Mouse (Mus musculus): ENCODE measurements around the gene Rab11fip2.

Rab11fip2 gene

DNA sequence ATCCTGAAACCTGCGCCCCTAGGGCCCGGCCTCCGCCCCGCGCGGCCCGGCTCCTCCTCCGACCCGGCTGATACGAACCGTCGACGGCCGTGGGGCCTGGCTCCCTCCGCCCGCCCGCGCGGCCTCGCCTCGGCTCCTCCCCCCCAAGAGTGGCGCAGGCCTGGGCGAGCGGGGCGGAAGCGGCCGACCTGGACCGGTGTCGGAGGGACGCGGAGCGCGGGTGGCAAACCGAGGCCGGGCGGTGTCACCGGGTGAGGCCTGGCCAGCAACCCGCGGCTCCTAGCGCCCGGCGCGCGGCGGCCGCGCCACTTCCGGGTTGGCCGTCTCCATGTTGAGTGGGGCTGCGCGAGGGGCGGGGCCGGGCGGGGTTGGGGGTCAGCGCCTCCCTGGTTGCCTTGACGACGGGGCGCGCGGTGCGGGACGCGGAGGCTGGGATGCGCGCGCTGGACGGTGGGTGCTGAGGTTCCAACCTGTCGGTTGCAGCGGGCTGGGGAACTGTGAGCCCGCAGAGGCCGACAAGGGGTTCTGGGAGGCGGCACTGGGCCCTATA is at the start of gene Rab11fip2:
Rab11fip2 (minus strand) TSS at position 333 of the 550 bp plus-strand sequence.
- peak; percentile 81 for DNase-seq (ENCODE audit: low spot score)

DNA sequence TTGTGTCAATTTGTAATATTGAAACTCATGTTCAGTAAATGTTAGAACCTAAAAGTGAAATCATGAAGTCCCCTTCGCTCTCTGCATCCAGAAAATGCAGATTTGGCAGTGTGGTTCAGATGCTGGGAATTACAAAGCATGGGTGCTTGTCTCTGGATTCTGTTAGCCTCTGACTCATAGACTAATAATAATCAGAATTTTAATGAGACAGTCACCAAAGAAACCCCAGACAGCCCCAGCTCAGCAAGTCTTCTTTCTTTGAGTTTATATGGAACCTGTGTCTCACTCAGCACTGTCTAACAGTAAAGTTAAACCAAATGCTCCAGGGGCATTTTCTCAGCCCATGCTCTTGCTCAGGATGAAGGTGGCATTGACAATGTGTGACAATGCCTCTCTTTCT is 38.1 kb upstream of the Rab11fip2 start:
- DNase-seq (ENCODE audit: low spot score): no peak

DNA sequence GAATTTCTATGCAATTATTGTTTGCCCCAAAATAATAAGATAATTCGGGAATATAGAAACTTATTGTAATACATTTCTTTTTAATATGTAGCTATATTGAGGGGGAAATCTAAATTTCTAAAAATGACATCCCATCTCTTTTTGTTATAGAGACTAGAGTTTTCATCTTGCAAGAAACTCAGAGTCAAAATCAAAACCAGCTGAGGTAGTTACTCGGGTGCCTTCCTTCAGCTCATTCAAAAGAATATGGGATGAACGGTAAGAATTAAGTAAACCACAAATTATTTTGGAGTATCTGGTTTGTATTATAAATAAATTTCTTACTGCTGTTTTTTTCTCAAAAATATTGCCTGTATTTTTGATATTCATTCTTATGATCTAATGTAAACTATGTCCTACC is 11.5 kb upstream of the Rab11fip2 start:
- DNase-seq (ENCODE audit: low spot score): no peak

DNA sequence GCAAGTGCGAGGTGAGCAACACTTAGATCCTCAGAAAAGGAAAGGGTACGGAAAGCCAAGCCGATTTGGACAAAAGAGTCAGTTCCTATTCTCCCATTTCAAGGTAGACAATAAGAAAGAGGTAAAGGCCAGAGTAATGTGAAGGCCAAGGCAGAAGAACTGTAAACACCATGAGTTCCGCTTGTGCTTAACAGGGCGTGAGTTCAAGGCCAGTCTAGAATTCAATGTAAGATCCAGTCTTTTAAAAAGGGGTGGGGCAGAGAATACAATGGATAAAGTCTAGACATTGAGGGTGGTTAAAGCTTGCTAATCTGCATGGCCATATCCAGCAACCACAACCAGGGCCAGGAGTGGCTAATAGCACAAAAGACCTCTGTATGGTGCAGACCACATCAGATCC is 6.3 kb upstream of the Rab11fip2 start:
- no peak for DNase-seq (ENCODE audit: low spot score)

DNA sequence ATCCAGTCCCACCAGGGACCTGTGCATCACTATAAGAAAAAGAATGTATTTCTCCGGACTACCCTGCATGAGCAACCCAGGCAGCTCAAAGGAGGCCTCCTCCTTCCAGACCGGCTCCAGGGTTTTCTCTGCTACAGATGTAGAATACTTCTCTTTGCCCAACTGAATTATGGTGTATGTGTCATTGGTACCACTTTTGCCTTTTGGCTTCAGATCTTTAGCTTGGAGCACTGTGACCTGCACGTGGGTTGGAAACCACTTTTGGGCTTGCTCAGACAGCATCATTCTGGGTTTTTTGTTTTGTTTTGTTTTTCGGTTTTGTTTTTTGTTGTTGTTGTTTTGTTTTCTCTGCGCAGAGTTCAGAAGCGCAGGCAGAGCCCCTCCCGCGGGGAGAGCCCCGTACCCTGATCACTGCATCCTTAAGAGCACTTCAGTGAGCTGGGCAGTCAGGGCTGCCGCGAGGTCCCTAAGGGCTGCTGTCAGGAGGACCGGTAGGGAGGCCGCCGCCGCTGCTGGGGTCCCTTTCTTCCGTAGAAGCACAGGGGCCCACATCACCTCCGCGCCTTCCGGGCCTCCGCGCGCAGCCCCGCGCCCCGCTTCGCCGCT is 635 bp downstream of the Rab11fip2 start:
- no peak for DNase-seq (ENCODE audit: low spot score)

DNA sequence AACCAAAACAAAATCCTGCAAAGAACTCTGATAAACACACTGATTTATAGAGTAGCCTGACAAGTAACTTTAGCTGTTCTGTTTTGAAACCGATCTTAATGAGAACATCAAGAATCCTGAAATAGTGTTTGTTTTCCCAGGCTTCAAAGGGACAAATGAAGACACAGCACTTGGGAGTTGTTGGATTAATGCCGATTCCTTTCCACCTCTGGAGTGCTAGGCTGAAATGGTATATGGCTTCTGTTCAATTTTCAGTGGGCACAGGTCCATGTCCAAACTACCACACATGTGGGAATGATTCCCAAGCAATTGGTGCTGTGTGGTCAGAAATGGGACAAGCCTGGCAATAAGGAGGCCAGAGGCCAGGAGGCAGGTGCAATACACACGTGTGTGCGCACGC is 3.7 kb downstream of the Rab11fip2 start:
- no peak for DNase-seq (ENCODE audit: low spot score)

DNA sequence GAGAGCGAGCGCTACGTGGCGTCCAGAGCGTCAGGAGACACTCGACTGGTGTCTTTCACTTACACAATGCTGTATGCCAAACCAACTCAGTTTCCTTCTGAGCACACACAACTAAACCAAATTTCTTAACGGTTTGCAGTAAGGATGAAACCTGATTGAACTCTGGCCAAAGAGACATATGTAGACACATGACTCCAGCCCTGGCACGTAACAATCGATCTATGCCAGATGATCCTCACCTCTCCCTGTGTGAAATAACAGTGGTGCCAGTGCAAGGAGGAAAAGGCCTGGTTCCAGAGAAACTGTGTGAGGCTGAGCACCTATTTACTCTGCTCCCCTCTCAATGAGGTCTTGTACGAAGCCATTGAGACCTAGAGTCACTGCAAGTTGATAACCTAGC is 11.4 kb downstream of the Rab11fip2 start:
- no peak for DNase-seq (ENCODE audit: low spot score)

DNA sequence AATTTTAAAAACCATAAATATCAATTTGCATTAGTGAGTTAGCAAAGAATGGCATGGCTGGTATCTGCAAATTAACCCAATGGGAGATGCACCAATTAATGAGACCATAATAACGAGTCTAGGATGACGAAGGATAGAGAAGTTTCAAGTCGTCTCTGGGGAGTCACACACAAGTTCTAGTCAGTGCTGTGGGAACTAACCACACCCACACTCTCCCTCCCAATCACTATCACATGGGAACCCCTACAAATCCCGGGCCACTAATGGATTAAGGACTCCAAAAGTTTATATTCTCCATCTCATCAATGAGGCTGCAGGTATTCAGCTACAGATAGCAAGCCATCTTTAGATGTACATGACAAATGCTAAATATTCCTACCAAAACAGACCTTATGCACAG is 14.8 kb downstream of the Rab11fip2 start:
- no peak for DNase-seq (ENCODE audit: low spot score)

DNA sequence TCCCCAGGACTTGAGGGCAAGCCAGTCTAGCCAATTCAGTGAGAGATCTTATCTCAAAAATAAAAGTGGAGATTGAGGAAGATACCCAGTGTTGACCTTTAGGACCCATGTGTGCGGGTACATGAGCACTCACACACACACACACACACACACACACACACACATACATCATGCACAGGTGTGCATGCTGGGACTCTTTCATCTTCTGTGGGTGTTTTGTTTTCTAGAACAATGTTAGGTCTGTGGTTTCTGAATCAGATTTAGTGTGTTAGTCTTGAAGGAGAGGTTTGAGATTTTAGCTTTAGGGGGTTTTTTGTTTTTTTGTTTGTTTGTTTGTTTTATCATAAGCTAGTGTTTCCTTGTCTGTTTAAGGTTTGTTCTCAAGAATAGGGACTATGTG is 17.3 kb downstream of the Rab11fip2 start:
- DNase-seq (ENCODE audit: low spot score): no peak

DNA sequence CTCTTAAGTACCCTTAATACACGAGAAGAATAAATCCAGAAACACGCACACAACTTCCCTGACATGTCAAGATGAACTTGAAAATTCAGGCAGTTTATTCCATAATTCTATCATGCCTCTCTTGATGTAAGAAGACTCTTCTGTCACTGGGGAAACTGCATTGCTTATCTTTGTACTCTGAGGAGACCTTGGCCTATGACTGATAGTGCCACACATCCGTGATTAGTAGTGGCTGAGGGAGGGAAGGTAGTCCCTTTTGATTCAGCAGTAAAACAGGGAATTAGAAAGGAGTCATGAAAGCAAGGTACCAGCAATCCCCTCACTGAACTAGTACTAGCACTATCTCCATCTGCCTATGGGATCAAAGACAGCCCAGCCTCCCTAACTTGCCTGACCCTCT is 22.6 kb downstream of the Rab11fip2 start:
- no peak for DNase-seq (ENCODE audit: low spot score)

DNA sequence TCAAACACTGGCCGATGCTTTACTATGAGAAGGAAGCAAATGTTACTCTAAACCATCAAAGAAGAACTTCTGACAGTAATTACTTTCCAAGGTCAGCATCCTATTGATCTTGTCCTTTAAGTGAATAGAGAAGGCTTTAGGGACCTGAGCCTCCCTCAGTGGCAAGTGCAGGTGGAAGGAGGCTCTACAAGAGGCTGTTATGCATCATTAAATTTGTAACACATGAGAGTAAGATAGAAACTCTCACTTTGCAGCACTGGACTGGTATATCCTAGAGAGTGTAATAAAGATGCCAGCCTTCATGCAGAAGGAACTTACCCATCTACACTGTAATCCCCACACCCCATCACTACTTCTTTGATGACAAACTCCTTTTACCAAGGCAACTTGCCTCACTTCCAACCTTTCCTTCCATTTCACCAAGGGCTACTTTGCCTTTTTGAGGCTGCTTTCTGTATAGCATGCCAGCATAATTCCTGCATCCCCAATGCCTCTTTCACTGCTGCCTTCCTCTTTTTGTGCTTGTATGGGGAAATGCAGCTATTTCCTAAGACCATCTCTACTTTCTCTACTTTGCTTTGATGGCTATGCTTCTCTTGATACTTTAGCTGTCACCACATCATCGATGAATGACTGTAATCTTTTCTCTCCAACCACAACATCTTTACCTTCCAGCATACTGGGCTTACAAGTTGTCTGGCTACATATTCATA is 25.4 kb downstream of the Rab11fip2 start:
- no peak for DNase-seq (ENCODE audit: low spot score)

DNA sequence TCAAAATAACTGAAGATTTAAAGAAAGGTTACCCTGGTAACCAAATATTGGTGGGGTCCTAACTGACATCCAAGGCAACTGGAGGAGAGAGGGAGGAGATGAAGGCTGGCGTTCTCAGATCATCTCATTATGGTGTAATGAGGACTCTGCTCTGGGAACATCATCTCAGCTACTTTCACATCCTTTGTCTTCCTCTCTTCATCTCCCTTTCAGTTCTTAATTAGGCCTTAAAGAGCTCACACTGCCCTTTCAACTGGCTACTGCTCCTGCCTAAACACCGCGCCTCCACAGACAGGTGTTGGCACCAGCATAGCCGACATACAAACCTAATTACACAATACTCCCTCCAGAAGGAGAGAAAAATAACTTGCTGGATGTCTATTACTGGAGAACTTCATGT is 31.9 kb downstream of the Rab11fip2 start:
- no peak for DNase-seq (ENCODE audit: low spot score)

DNA sequence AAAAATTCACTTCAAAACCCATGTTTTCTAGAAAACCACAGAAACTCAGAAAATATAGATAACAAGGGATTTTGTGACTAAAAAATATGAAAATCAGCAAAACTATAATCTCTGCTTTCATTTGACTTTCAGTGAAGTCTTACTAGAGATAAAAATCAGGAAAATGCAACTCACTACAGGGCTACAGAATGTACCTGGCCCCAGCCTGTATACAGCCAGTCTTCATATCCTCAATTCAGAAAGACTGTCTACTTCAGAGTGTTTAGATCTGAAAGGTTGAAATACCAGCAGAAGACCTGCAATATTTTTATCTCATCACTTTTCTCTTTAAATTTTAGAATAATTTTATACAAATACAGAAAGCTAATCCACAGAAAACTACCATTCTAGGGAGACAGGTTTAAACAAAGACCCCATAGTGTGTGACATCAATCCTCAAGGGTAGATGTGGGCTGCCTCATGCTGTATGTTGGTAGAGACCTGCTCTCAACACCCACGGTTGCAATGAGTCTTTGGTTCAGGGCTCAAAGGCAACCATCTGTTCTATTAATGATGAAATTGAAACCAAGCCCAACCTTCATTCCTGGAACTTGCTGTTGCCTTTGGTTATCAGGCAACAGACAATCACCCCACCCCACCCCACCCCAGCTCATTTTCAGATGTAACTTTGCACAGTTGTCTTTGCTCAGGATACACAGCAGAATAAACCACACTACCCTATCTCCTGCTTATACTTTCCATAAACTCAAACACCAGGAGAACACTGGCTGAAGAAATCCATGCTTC is 38.0 kb downstream of the Rab11fip2 start:
- no peak for DNase-seq (ENCODE audit: low spot score)

DNA sequence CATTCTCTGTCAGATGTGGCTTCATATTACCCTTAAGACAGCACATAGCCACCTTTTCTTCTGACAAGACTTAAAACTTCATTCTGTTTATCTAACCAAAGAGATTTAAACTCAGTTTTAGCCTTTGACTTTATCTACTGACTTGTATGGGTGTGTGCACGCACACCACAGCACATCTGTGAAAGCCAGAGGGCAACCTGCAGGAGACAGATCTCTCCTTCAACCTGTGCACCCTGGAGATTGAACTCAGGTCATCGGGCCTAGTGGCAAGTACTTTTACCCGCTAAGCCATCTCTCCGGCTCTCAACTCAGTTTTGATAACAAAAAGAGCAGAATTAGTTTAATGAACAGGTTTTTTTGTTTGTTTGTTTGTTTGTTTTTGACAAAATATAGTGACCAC is 43.5 kb downstream of the Rab11fip2 start:
- DNase-seq (ENCODE audit: low spot score): no peak

DNA sequence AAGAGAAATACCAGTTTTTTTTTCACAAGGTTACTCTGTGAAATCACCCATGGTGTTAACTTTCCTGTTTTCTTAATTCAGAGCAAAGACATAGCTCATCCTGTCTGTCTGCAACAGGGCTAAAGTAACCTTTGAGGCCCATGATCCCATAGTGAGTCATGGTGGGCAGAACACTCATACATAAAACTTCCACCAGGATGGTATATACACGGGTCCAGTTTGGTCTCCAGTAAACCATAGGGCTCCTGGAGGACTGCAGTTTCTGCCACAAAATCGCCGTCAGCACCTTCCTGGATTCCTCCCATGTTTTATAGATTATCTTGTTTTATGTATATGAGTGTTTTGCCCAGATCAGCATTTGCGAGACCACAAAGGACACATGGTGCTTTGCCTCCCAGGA is 45.2 kb downstream of the Rab11fip2 start:
- DNase-seq (ENCODE audit: low spot score): no peak

DNA sequence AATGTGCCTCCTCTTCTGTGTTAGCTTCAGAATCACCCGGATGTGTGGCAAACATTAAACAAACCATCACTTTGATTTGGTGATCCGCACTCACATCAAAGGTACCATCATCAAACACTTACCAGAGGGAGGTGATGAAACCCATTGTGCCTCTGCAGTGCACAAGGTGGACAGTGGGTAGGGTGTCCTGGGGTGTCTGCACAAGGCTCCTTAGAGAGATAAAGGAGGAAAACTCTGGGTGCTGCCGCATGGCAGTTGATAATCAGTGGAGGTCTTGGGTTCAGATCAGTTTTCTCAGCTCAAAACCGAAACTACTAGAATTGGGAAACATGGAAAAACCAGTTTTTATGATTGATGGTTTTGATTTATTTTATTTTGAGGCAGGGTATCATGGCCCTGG is 54.1 kb downstream of the Rab11fip2 start:
- DNase-seq (ENCODE audit: low spot score): no peak

DNA sequence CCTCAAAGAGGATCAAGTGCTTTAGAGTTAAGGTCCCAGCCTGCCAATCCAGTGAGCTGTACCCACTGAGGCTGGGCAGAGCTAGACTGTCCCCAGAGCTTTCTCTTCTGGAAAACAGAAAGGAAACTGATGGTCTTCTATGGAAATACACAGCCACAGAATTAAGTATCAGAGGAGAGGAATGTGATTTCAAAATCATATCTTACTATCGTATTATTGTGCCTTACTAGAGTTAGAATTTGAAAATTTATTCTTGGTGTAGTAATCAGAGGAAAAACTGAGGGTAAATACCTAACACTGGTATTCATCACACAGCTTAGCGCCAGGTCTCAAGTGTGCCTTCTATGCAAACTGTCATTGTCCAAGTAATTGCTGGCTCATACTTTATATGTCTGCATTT is 54.6 kb downstream of the Rab11fip2 start:
- DNase-seq (ENCODE audit: low spot score): no peak

DNA sequence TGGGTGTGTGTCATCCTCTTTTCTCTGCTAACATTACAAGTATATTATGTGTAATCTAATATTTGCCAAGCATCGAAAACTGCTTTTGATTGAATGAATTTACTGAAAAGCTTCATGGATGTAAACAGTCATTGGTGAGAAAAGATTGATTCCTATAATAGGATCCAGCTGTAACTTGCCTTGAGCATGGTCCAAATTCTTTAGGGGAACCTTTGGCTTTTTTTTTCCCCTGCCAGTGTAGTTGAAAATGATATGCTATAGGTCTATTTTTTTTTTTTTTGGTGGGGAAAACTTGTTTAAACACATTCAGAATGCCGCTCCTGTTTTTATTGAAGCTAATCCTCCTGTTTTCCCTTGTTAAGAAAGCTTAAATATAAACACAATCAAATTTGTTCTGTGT is 55.6 kb downstream of the Rab11fip2 start:
- DNase-seq (ENCODE audit: low spot score): no peak

DNA sequence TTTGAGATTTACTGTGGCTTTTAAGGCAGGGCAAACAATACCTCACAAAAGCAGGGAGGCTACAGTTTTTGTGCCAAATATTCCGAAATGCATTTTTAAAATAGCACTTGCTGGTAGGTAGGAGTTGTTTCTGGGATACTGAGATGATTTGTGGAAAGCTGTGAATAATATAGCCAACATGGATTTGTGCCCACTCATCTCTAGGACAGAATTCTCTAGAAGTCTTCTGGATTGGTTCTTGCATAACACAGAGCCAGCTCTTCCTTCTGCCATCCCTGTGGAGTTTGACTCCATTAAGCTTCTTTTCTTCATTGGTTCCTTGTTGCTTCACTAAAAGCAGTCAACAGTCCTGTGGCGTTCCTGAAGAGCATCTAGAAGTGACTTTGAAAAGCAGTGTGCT is 58.2 kb downstream of the Rab11fip2 start:
- no peak for DNase-seq (ENCODE audit: low spot score)

DNA sequence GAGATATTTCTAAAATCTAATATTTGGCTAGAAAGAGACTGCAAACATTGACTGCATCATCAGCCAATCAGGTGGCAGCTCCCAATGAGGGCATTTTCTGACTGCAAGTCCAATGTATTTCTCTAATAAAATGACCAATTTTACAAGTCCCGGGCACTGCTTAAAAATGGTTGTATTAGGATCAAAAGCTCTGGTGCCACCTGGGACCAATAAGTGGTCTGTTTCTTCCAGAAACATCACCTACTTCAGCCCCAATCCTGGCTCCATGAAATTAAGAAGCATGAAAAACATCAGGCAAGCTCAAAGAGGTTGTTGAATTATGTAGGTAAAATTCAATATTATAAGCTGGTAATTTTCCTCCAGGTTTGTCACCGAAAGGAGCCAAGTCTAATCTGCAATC is 66.2 kb downstream of the Rab11fip2 start:
- no peak for DNase-seq (ENCODE audit: low spot score)

DNA sequence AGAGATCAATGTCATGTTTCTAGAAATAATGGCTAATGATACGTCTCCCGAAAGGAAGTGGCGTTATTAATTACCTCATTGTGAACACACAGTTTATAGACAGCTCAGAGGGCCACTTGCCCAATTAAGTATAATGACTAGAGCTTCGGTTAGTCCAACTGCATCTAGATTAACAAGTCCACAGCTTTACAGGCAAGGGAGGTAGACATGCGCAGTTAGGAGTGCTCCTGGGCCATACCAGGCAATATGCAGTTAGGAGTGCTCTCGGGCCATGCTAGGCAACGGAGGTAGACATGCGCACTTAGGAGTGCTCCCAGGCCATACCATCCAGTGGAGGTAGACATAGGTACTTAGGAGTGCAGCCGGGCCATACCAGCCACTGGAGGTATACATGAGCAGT is 76.8 kb downstream of the Rab11fip2 start:
- DNase-seq (ENCODE audit: low spot score): no peak

DNA sequence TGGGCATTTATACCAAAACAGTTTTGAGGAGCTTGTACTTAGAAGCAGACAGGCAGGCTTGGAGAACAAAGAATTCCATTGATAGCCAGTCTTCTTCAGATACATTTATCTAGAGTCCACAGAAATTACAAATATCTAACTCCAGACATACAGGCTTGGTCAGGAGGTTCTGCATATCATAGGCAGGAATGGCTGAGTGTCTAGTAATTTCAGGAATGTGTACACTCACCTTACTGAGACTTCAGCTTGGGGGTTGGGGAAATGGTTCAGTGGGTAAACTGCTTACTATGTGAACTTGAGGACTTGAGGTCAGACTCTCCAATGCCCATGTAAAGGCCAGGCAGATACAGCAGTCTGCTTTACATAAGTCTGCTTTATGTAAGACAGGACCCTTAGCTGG is 81.0 kb downstream of the Rab11fip2 start:
- no peak for DNase-seq (ENCODE audit: low spot score)

DNA sequence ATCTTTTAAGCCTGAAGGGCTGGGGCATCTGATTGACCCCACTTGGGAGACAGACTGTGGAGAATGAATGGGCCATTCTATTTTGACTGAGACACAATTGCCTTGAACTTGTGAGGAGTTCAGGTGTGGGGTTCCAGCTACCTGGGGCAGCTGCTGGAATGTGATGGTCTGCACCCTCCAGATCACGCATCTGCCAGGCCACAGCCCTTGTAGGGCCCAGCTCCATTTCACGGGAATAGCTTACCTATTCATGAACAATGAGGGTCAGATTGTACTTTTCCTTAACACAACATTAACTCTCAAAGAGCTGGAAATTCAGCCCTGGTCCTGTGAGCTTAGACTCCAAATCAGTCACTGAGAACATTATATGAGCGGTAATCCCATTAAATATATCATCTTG is 82.7 kb downstream of the Rab11fip2 start:
- no peak for DNase-seq (ENCODE audit: low spot score)

All from urinary bladder, postnatal 25 days (tissue).